Mouse (Mus musculus) stomach, embryonic 14.5 days (tissue): ENCODE results near the gene 5330417C22Rik. TPM values are rescaled to one million over a fixed set of nuclear protein-coding genes. Genes with fewer than 3 reads are reported as not detected.
A peak's percentile ranks its signal among the peaks of the same experiment; 100 is the strongest.

Experiments
- ATAC-seq: fragments of 200-750 bp; cut with Nextera tagmentation; 2 replicates; pipeline ENCODE4 v1.8.0; 2017; ENCODE audit warnings: low read depth, moderate TSS enrichment; ENCODE audit not compliant: insufficient number of reproducible peaks, insufficient read depth, low FRiP score
- H3K27ac ChIP-seq: fragments of 300-500 bp; sonication (generic); 2 replicates; pipeline ENCODE4 v1.5.1; 2014; ENCODE audit warnings: mild to moderate bottlenecking, low read length, moderate library complexity, mixed read lengths
- H3K27me3 ChIP-seq: fragments of 300-500 bp; sonication (generic); 2 replicates; pipeline ENCODE4 v1.6.1; 2014; ENCODE audit warnings: low read length, control low read depth, mixed read lengths; ENCODE audit not compliant: control insufficient read depth, insufficient read depth
- H3K36me3 ChIP-seq: fragments of 300-500 bp; sonication (generic); 2 replicates; pipeline ENCODE4 v1.6.1; 2014; ENCODE audit warnings: mild to moderate bottlenecking, control low read depth, low read length, moderate library complexity, mixed read lengths; ENCODE audit not compliant: control insufficient read depth, insufficient read depth
- H3K4me1 ChIP-seq: fragments of 300-500 bp; sonication (generic); 2 replicates; pipeline ENCODE4 v1.6.1; 2014; ENCODE audit warnings: low read length, control low read depth, mixed read lengths; ENCODE audit not compliant: control insufficient read depth, insufficient read depth
- H3K4me2 ChIP-seq: fragments of 300-500 bp; sonication (generic); replicated peaks from 2 replicates; pipeline ENCODE4 v1.6.1; 2014; ENCODE audit warnings: low read depth, low read length, control low read depth
- H3K4me3 ChIP-seq: fragments of 300-500 bp; sonication (generic); 2 replicates; pipeline ENCODE4 v1.5.1; 2014; ENCODE audit warnings: low read depth, low read length, control low read depth
- H3K9ac ChIP-seq: fragments of 300-500 bp; sonication (generic); replicated peaks from 2 replicates; pipeline ENCODE4 v1.6.1; 2014; ENCODE audit warnings: low read depth, mild to moderate bottlenecking, control low read depth, low read length, moderate library complexity, mixed read lengths
- H3K9me3 ChIP-seq: fragments of 300-500 bp; sonication (generic); 2 replicates; pipeline ENCODE4 v1.6.1; 2016; ENCODE audit warnings: low read depth, low read length, control low read depth; ENCODE audit not compliant: control insufficient read depth
- WGBS: fragments of 180-500 bp; shearing (Covaris S2); extraction: QIAGEN DNeasy Blood & Tissue Kit; methylation state at CpG from one replicate; pipeline ENCODE4 v1.1.7; 2014; 5-methylcytosine and 5-hydroxymethylcytosine counted together
- polyA plus RNA-seq: library from polyadenylated mRNA; unstranded; fragments of >200 nt; fragmentation: Nextera tagmentation; extraction: Ambion mirVana; gene quantifications from 2 replicates; pipeline ENCODE4 v1.2.1, GENCODE M21; 2014

The 5330417C22Rik gene
- polyA plus RNA-seq, 1 experiment from 2014 or later: 7.4 TPM

- H3K4me3 ChIP-seq: peak overlapping the region; percentile 8; the same call in 1 of the 2 replicates
- peak; percentile 63; the same call in 1 of the 2 replicates for ATAC-seq
- H3K9me3 ChIP-seq: no peaks in the 10 kb centered on the region
Observed at GRCm38 (mm10) chr3:108423844-108424801, 112.2 kb downstream of the 5330417C22Rik start.

GRCm38 (mm10) chr3:108423006-108423405 lies 113.3 kb downstream of the 5330417C22Rik start:
- no peak overlapping the region for H3K27ac ChIP-seq
- no peaks in the 10 kb centered on the region for H3K27me3 ChIP-seq
- WGBS: 47% methylated on average over 6 of the region's 6 CpGs
- no peak overlapping the region for H3K4me3 ChIP-seq
- peaks cover 21% of the 10 kb centered on the region for H3K36me3 ChIP-seq
- H3K4me1 ChIP-seq: peaks cover 20% of the 10 kb centered on the region
- H3K9me3 ChIP-seq: no peaks in the 10 kb centered on the region
- no peak overlapping the region for H3K9ac ChIP-seq
- no peak overlapping the region for H3K4me2 ChIP-seq
- ATAC-seq: no peak

More at GRCm38 (mm10) chr3:108423844-108424801, 112.2 kb downstream of the 5330417C22Rik start:
- Histone ChIP-seq H3K4me1 (peaks cover 17% of the 10 kb centered on the region), H3K4me2 (peak overlapping the region; percentile 39), H3K9ac (no peak overlapping the region), H3K27ac (peak overlapping the region; percentile 12; the same call in 1 of the 2 replicates), H3K36me3 (peaks cover 30% of the 10 kb centered on the region), H3K27me3 (no peaks in the 10 kb centered on the region)
- 20% methylated on average over 11 of the region's 11 CpGs for WGBS

DNA sequence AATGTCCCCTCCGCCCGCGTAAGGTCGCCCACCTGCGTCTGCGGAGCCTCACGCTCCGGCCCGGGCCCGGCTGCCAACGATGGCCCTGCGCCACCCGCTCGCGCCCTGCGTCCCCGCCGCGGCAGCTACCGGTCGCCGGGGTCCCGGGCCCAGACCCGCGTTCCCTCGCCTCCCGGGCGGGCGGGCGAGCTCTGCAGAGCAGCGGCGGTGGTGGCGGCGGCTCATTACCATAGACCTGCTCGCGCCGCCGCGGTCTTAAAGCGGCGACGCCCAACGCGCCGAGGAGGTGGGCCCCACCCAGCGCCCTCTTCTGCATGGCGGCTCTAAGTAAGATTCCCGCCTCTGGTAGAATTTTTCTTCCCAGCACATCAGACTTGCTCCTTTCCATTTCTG lies 120.5 kb downstream of the 5330417C22Rik start:
- peak overlapping the region; percentile 56; the same call in 1 of the 2 replicates for H3K27ac ChIP-seq
- H3K4me3 ChIP-seq: peak overlapping the region; percentile 64
- 0 out of 2 replicates have a peak, but pooled peaks cover 7% of the 10 kb centered on the region for H3K27me3 ChIP-seq

GRCm38 (mm10) chr3:108414857-108415830 lies 121.2 kb downstream of the 5330417C22Rik start, which contains the start of gene Celsr2:
Celsr2 (minus strand) TSS chr3:108415552.
- H3K27me3 ChIP-seq: 0 out of 2 replicates have a peak, but pooled peaks cover 7% of the 10 kb centered on the region
- H3K36me3 ChIP-seq: peaks cover 3% of the 10 kb centered on the region; the same call in 1 of the 2 replicates
- H3K27ac ChIP-seq: peak within 1 kb of the TSS; percentile 56; the same call in 1 of the 2 replicates
- peak; percentile 21; the same call in 1 of the 2 replicates for ATAC-seq
- peaks cover 17% of the 10 kb centered on the region for H3K4me1 ChIP-seq
- peak within 1 kb of the TSS; percentile 57 for H3K9ac ChIP-seq
- peaks cover 17% of the 10 kb centered on the region for H3K9me3 ChIP-seq
- peak within 1 kb of the TSS; percentile 88 for H3K4me2 ChIP-seq
- H3K4me3 ChIP-seq: peak within 1 kb of the TSS; percentile 64
- 6% methylated on average over 65 of the region's 67 CpGs for WGBS

More for the DNA sequence above, 120.5 kb downstream of the 5330417C22Rik start:
- H3K36me3 ChIP-seq: peaks cover 3% of the 10 kb centered on the region; the same call in 1 of the 2 replicates
- peak overlapping the region; percentile 57 for H3K9ac ChIP-seq
- peaks cover 15% of the 10 kb centered on the region for H3K4me1 ChIP-seq
- peaks cover 17% of the 10 kb centered on the region for H3K9me3 ChIP-seq
- WGBS: under 1% methylated on average over 45 of the region's 48 CpGs
- peak overlapping the region; percentile 88 for H3K4me2 ChIP-seq
- ATAC-seq: peak; percentile 75

- Histone ChIP-seq H3K4me1 (peaks cover 17% of the 10 kb centered on the region), H3K27ac (no peak overlapping the region), H3K27me3 (0 out of 2 replicates have a peak, but pooled peaks cover 7% of the 10 kb centered on the region), H3K9me3 (peaks cover 17% of the 10 kb centered on the region), H3K4me2 (no peak overlapping the region), H3K4me3 (no peak overlapping the region), H3K36me3 (peaks cover 3% of the 10 kb centered on the region), H3K9ac (no peak overlapping the region)
- 95% methylated on average over 35 of the region's 35 CpGs for WGBS
- ATAC-seq: no peak
Observed at GRCm38 (mm10) chr3:108413634-108414360, 122.5 kb downstream of the 5330417C22Rik start.

DNA sequence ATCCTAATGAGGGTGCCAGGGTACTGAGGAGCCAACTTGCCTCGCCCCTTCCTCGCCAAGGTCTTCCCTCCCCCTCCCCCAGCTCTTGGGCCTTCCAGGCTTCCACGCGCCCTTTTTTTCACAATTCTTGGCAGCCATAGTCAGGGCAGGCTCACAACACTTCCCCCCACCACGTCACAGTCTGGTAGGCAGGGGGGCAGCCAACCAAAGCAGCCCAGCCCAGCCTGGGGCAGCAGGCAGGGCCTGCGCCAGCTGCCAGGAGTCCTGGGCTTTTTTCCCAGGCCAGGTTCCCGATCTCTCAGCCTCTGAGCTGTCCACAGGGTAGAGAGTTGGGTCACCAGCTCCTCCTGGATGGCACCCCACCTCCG lies 124.6 kb downstream of the 5330417C22Rik start:
- 0 out of 2 replicates have a peak, but pooled peaks cover 3% of the 10 kb centered on the region for H3K27me3 ChIP-seq
- H3K27ac ChIP-seq: peak overlapping the region; percentile 58; the same call in 1 of the 2 replicates
- peaks cover 17% of the 10 kb centered on the region for H3K9me3 ChIP-seq
- peaks cover 15% of the 10 kb centered on the region for H3K4me1 ChIP-seq
- peaks cover 3% of the 10 kb centered on the region for H3K36me3 ChIP-seq
- H3K4me2 ChIP-seq: peak overlapping the region; percentile 24
- no peak overlapping the region for H3K9ac ChIP-seq
- 0 out of 2 replicates have a peak, but pooled peaks have one; percentile 14 for ATAC-seq
- H3K4me3 ChIP-seq: 0 out of 2 replicates have a peak overlapping the region, but pooled peaks have one; percentile 5
- WGBS: 76% methylated on average over 8 of the region's 8 CpGs

- WGBS: 57% methylated on average over 5 of the region's 5 CpGs
- Histone ChIP-seq H3K9ac (no peak overlapping the region; the same call in 1 of the 2 replicates), H3K4me2 (peak overlapping the region; percentile 24), H3K27ac (peak overlapping the region; percentile 58; the same call in 1 of the 2 replicates), H3K36me3 (peaks cover 3% of the 10 kb centered on the region), H3K27me3 (no peaks in the 10 kb centered on the region), H3K4me1 (peaks cover 15% of the 10 kb centered on the region), H3K9me3 (peaks cover 17% of the 10 kb centered on the region), H3K4me3 (peak overlapping the region; percentile 13)
- ATAC-seq: no peak
Observed at GRCm38 (mm10) chr3:108411026-108411753, 125.1 kb downstream of the 5330417C22Rik start.
